Mouse (Mus musculus) kidney, postnatal 36 days (tissue): ENCODE results near the gene Slc4a7.

Source experiments
- DNase-seq, 2 experiments: peaks; one replicate each; pipeline ENCODE4 v3.0.0; 2021 to 2022; ENCODE audit warnings: mixed read lengths in 2 of 2

Slc4a7 gene

GRCm38 (mm10) chr14:14701710-14702329 lies at the start of gene Slc4a7:
Gene Slc4a7 (plus strand): TSS chr14:14702279.
- no peak for DNase-seq

- no peak for DNase-seq
Measured at GRCm38 (mm10) chr14:14670597-14670996, 31.5 kb upstream of the Slc4a7 start.

GRCm38 (mm10) chr14:14681611-14682010 lies 20.5 kb upstream of the Slc4a7 start:
- no peak for DNase-seq

GRCm38 (mm10) chr14:14684771-14685170 lies 17.3 kb upstream of the Slc4a7 start:
- no peak for DNase-seq

- peak in 1 of 2 experiments; percentile 7 for DNase-seq
Measured at GRCm38 (mm10) chr14:14686101-14686551, 16.0 kb upstream of the Slc4a7 start.

- no peak for DNase-seq
Measured at GRCm38 (mm10) chr14:14687258-14687890, 14.7 kb upstream of the Slc4a7 start.

GRCm38 (mm10) chr14:14702399-14703345 lies 593 bp downstream of the Slc4a7 start:
- DNase-seq, result peak; percentile 94

- peak; percentile 33 to 73 for DNase-seq
Measured at GRCm38 (mm10) chr14:14703346-14703871, 1.3 kb downstream of the Slc4a7 start.

GRCm38 (mm10) chr14:14704651-14705050 lies 2.6 kb downstream of the Slc4a7 start:
- no peak for DNase-seq

- DNase-seq, result no peak
Measured at GRCm38 (mm10) chr14:14705126-14705525, 3.0 kb downstream of the Slc4a7 start.

GRCm38 (mm10) chr14:14706381-14706780 lies 4.3 kb downstream of the Slc4a7 start:
- no peak for DNase-seq

GRCm38 (mm10) chr14:14707061-14707460 lies 5.0 kb downstream of the Slc4a7 start:
- no peak for DNase-seq

GRCm38 (mm10) chr14:14709021-14709420 lies 6.9 kb downstream of the Slc4a7 start:
- DNase-seq, result no peak

- peak; percentile 12 to 39 for DNase-seq
Measured at GRCm38 (mm10) chr14:14714130-14714529, 12.1 kb downstream of the Slc4a7 start.

GRCm38 (mm10) chr14:14715794-14716193 lies 13.7 kb downstream of the Slc4a7 start:
- DNase-seq, result no peak

- DNase-seq, result no peak
Measured at GRCm38 (mm10) chr14:14716843-14717242, 14.8 kb downstream of the Slc4a7 start.

GRCm38 (mm10) chr14:14718556-14718955 lies 16.5 kb downstream of the Slc4a7 start:
- no peak for DNase-seq

- DNase-seq, result no peak
Measured at GRCm38 (mm10) chr14:14781169-14781568, 79.1 kb downstream of the Slc4a7 start.

GRCm38 (mm10) chr14:14784223-14784622 lies 82.1 kb downstream of the Slc4a7 start:
- no peak for DNase-seq

- DNase-seq, result no peak
Measured at GRCm38 (mm10) chr14:14786979-14787378, 84.9 kb downstream of the Slc4a7 start.

- no peak for DNase-seq
Measured at GRCm38 (mm10) chr14:14789840-14790470, 87.9 kb downstream of the Slc4a7 start.

GRCm38 (mm10) chr14:14799861-14800260 lies 97.8 kb downstream of the Slc4a7 start:
- no peak for DNase-seq

- DNase-seq, result no peak
Measured at GRCm38 (mm10) chr14:14800332-14800731, 98.3 kb downstream of the Slc4a7 start.
